In the genomic region with DNA sequence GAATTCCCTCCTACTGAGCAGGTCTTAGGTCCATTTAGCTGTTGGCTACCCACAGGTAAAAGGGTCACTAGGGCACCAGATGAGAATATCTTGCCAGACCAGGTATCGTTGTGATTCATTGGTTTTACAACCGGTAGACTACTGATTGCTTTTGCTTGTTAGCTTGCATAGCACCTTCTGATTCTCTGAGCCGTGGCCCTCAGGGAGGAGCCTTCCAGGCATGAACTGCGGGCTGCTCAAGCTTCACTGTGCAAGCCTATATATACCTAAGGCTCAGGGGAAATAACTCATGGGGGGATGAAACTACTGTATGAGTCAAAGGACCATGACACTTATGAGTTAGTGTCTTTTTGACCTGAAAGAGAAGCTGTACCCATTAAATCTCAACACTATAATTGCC, we compare ENCODE assay signal across 19 mouse cellular contexts.
"Had no signal": no experiment of that assay in that cellular context is flagged by ENCODE, and none has a peak within 500 bp of the region (broad histone marks: within the 10 kb centered on the region; RNA-seq: fewer than 3 reads in every experiment).

No protein-coding gene starts in this region.

- H3K4me2 ChIP-seq: limb, embryonic 12.5 days; limb, embryonic 15.5 days; liver, embryonic 11.5 days; lung, embryonic 14.5 days; midbrain, embryonic 13.5 days had no signal

- ATAC-seq: liver, postnatal 0 days; lung, postnatal 0 days; midbrain, embryonic 13.5 days had no signal

- H3K27me3 ChIP-seq: limb, embryonic 12.5 days; limb, embryonic 15.5 days; midbrain, embryonic 13.5 days had no signal

- H3K4me1 ChIP-seq: limb, embryonic 12.5 days; midbrain, embryonic 13.5 days had no signal

- H3K27ac ChIP-seq: limb, embryonic 12.5 days; limb, embryonic 15.5 days; liver, embryonic 14.5 days; macrophage; midbrain, embryonic 13.5 days; stomach, postnatal 0 days had no signal

- H3K4me3 ChIP-seq: limb, embryonic 12.5 days; limb, embryonic 15.5 days; midbrain, embryonic 13.5 days had no signal

- H3K9ac ChIP-seq: limb, embryonic 12.5 days; limb, embryonic 15.5 days; liver, embryonic 14.5 days; liver, postnatal 0 days; lung, embryonic 14.5 days; midbrain, embryonic 13.5 days had no signal

- H3K36me3 ChIP-seq: limb, embryonic 12.5 days; limb, embryonic 15.5 days; midbrain, embryonic 13.5 days had no signal

- DNase-seq: kidney, adult 11 months; kidney, adult 8-10 months; kidney, postnatal 14 days; left cerebral cortex, postnatal 4 days; liver, postnatal 0 days; lung, embryonic 14.5 days; retina, postnatal 1 day; right cerebral cortex, postnatal 25 days; thymus, adult 2 months; thymus, postnatal 14 days; thymus, postnatal 4 days had no signal

- H3K9me3 ChIP-seq: limb, embryonic 12.5 days; limb, embryonic 15.5 days; midbrain, embryonic 13.5 days had no signal
